Mouse (Mus musculus): ENCODE results near the gene Cenpv.

The Cenpv gene

DNA sequence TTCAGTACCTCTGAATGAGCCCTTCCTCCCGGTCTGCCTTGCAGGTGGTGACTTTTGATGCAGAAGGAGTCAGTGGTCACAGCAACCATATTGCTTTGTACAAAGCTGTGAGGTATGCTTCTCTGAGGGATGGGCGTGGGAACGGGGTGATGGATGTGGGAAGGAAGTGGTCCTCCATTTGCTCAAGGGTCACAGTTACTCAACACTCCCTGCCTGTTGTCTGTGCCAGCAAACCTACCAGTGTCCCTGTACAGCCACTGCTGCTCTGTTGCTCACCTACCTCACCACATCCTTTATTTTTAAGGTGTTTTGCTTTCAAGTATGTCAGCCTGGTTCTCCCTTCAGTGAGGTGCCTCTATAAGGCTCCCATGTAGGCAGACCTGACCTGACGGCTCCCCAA is 31.4 kb downstream of the Cenpv start:
- DNase-seq: no peak

DNA sequence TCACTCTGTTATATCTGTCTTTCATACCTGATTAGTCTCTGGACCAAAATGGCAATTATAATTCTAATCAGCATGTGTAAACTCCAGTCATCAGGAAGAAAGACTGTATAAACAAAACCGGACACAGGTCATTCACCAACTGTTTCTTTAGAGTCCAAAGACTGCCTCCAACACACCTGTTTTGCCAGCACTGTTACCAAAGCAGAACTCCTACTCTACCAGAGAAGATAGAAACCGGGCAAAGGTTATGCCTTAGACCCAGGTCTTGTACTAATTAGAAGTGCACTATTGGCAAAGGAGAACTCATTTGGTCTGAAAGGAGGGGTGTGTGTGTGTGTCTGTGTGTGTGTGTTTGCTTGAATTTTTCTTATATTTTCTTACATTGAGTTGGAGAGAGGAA is 38.5 kb downstream of the Cenpv start:
- no peak for DNase-seq

DNA sequence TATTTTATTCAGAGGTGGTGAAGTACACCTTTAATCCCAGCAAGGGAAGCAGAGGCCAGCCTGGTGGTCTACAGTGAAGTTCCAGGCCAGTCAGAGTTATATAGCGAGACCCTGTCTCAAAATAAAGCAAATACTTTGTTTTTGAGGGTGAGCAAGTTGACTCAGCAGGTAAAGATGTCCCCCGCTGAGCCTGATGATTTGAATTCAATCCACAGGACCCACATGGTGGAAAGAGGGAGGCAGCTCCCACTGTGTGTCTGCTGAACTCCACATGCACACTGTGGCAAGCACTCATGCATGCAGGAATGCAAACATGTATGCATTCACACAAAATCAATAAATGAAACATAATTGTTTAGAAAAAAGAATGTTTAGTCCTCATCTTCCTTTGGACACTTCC is 40.3 kb downstream of the Cenpv start:
- no peak for DNase-seq

DNA sequence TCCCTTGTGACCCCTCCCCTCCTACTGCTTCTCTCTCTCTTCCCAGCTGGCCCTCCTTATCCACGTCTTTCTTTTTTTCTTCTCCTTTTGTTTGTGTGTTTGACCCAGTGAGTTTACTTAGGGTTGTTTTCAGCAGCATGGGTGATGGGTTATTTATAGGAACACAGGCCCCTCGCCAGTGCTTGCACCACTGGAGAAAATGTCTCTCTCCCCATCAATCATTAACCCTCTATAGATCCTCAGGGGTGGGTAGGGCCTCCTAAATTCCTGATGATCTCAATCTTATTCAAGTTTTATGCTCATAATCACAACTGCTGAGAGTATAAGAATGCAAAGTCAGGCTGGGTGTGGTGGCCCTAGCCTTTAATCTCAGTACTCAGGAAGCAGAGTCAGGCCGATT is 41.9 kb downstream of the Cenpv start:
- DNase-seq: no peak

DNA sequence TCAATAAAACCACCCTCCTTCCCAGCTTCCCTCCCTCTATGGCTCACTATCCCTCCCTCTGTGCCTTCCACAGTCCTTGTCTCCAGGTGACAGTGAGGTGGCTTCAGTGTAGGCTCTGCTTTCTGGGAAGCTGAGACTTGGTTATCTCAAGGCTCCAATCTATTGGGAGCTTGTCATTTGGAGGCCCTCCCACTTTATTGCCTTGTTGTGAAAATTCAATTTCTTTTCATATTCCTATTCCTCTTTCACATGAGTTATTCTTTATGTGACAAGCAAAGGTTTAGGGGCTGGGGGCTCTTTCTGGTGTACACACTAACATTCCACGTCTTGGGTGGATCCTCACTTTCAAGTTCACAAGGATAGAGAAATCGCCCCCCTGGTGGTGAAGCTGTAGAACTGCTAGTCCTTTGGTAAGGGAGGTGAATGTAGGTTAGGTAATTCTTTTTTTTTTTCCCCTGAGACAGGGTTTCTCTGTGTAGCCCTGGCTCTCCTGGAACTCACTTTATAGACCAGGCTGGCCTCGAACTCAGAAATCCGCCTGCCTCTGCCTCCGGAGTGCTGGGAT is 42.8 kb downstream of the Cenpv start:
- DNase-seq: peak; percentile 60 to 67

DNA sequence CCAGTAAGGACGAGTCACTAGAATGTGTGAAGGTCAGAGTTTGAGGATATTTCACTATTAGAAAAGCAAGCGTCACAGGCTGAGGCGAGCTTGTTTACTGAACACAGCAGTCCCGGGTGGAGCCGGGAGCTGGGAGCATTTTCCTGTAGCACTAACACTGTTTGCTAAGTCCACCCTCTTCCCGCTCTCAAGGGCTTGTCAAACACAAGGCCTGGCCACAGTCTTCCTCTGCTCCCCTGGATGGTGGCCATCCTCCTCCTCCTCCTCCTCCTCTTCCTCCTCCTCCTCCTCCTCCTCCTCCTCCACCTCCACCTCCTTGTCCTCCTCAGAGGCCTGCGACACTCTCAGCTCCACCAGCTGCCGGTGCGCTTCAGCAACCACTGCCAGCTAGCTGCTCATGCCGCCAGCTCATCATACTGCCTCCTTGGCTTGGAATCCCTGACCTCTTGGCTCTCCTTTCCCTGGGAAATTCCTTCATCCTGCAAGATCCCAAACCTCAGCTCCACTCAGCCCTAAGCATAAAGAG is 43.7 kb downstream of the Cenpv start:
- DNase-seq: peak in 1 of 2 experiments; percentile 4

DNA sequence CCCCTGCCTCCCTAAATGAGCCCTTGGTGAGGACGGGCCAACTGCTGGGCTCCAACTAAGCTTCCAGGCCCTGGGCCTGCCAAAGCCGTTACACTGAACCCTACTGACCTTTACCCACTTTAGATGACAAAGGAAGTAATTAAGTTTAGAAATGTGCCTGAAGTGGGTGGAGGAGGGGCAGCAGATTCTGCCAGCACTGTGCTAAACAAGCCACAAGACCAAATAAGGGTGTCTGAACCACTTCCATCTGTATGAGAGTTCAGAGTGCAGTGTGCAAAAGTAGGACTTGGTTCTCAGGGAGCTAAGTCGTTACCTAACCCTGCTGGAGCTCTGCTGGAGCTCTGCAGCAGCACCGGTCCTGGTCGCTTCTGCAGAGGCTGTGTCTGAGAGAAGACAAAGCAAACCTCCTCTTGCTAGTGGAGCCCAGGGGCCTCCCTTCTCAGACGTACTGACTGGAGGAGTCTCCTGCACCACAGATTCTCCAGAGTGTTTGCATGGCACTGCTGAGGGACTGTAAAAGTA is 44.2 kb downstream of the Cenpv start:
- peak in 1 of 2 experiments; percentile 3 for DNase-seq

DNA sequence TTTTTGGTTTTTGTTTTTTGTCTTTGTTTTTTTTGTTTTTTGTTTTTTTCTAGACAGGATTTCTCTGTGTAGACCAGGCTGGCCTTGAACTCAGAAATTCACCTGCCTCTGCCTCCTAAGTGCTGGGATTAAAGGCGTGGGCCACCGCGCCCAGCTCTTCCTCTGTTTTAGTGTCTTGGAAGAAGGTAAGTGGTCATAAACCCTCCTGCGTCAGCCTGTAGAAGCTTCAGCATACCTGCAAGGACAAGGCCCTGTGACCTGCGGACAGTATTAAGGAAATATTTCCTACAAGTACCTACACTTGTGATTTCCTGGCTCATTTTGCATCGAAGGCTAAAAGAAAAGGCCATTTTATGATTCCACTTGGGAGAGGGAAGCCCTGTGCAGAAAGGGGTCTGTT is 45.4 kb downstream of the Cenpv start:
- DNase-seq: no peak

DNA sequence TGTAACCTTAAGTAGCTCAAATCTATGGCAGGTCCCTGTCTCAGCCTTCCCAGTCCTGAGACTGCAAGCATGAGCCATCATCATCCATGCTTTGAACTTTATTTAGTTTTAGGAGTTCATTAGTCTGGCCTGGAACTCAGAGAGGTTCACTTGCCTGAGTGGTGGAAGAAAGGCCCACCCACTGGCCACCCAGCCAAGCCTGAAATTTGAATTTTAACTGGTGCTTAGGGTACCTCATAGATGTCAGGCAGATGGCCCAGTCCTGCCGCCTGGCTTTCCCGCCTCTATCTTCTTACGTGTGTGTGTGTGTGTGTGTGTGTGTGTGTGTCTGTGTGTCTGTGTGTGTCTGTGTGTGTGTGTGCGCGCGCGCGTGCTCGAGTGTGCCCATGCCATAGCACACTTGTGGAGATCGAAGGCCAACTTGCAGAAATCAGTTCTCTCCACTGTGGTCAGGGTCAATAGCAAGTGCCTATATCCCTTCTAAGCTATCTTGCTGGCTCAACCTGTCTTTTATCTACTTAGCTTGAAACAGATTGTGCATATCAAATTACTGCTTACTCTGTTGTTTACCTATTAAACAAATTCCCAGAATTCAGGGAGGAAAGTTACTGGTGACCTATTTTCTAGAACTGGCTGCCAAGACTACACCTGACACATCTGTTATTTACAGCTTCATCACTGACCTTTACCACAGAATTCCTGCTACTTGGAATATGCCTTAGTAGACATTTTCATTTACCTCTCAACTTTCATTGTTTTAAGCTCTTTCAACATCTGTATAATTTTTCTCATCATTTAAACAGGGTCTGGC is 51.3 kb downstream of the Cenpv start:
- no peak for DNase-seq

DNA sequence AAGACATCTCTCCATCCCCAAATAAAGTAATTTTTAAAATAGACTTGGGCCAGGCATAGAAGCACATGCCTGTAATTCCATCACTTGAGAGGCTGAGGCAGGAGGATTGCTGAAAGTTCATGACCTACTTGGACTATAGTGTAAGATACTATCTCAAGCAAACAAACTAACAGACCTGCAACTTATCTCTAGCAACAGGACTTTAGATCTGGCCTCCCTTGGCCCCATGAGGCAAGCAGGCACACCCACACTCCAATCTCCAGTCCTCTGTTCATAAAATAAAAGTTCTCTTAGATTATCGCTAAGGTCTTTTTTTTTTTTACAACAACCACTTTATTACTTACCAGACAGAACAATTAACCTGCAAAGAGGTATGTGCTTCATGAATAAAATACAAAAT is 52.1 kb downstream of the Cenpv start:
- no peak for DNase-seq

DNA sequence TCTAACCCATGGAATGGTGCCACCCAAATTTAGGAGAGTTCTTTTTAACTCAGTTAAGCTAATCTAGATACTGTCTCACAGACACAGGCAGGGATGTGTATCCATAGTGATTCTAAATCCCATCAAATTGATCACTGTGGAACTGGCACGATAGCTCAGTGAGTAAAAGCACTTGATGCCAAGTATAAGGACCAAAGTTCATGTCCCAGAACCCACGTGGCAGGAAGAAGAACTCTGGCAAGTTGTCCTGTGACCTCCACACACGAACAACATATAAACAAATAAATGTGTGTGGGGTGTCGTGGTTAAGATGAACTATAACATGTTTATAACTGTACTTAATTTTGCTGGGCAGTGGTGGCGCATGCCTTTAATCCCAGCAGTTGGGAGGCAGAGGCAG is 59.5 kb downstream of the Cenpv start:
- no peak for DNase-seq

DNA sequence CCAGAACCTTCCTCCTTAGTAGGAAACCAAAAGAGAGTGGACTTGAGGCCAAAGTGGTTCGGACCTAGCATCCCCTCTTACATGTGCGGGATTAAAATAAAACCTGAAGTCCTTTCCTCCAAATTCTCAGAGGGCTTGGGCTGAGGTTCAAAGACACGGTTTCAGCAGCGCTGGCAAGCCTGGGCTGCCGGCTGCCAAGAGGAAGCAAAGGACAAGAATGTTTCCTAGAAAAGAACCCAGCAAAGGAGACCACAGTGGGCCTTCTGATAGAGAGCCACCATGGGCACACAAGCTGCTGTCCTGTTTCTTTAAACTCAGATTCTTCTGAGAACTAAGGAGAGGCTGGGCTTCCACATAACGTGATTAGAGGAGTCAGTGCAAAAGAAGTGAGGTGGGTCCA is 60.1 kb downstream of the Cenpv start:
- peak in 1 of 2 experiments; percentile 12 for DNase-seq

DNA sequence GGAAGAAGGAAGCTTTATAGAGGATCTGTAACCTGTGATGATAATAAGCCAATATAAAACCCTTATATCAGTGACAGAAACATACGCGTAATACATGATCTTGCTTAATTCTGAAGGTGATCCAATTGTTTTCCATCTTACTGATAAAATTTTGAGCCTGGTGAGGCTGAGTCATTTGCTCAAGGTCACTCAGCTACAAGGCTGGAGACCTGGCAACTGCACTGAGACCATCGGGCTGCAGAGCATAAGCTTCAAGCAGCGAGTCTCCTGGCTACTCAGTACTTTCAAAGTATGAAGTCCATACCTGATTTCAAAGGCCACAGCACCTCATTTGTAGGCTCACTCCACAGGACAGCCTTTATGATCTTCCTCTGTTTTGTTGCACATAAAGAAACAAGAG is 62.9 kb downstream of the Cenpv start:
- no peak for DNase-seq

Measured in cerebellum, postnatal 10 days (tissue).